Mouse (Mus musculus): Measurements from ENCODE around the gene Gp5. TPM values are rescaled to one million over a fixed set of nuclear protein-coding genes. Genes with fewer than 3 reads are reported as not detected.

Gp5 gene
- total and polyA plus RNA-seq, 2 experiments from 2014 or later: 0.24 to 0.82 TPM

DNA sequence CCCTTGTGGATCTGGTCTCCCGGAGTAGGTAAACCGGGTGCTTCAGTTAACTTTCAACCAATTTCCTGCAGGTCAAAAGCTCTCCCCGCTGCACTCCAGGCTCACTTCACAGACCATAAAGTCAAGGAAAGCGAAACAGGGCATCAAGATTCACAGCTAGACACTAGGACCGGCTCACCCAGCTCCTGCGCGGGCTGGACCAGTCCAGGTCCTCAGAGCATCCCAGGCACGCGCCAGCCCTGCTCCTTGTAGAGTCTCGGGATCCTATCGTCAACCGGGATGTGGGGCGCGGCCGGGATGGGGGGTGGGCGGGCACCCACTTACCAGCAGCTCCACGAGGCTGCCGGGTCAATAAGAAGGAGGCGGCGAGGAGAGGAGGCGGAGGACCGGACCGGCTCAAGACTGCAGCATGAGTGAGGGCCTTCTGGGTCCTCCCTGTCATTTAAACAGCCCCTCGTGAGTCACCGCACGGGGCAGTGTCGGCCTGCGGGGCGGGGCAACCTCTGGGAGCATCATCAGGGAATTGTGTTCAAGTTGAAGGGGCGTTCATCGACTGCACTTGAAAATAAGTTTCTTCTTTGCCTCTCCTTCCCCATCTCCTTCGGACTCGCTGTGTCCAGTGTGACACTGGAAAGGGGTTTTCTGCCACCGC, 27.6 kb downstream of the Gp5 start, which contains the start of gene Lrrc15:
Lrrc15 (minus strand) TSS at position 413 of the 652 bp plus-strand sequence.
- peak within 1 kb of the TSS; percentile 39 for H3K4me2 ChIP-seq (ENCODE audit: low read depth)
- H3K36me3 ChIP-seq (ENCODE audit: insufficient read depth): no peaks in the 10 kb centered on the region
- H3K27me3 ChIP-seq (ENCODE audit: insufficient read depth, low read length): peaks cover 25% of the 10 kb centered on the region
- H3K9me3 ChIP-seq (ENCODE audit: low read length): no peaks in the 10 kb centered on the region
- no peak within 1 kb of the TSS for H3K27ac ChIP-seq (ENCODE audit: low read depth, low read length)
- 12% methylated on average over 34 of the region's 34 CpGs for WGBS
- H3K4me1 ChIP-seq (ENCODE audit: insufficient read depth): peaks cover 5% of the 10 kb centered on the region; the same call in 1 of the 2 replicates
- TF ChIP-seq CTCF (IDR thresholded peaks at IDR 0.05; ENCODE audit: low read depth): peak; percentile 26; the same call in 1 of the 2 replicates
- 0 out of 2 replicates have a peak within 1 kb of the TSS, but pooled peaks have one; percentile 10 for H3K9ac ChIP-seq
- H3K4me3 ChIP-seq (ENCODE audit: low read depth, low read length): 0 out of 2 replicates have a peak within 1 kb of the TSS, but pooled peaks have one; percentile 5
- ATAC-seq (peak; percentile 49; the same call in 1 of the 2 replicates), DNase-seq (no peak)

GRCm38 (mm10) chr16:30280676-30281297, 29.8 kb downstream of the Gp5 start:
- no peaks in the 10 kb centered on the region for H3K36me3 ChIP-seq (ENCODE audit: insufficient read depth)
- H3K9me3 ChIP-seq (ENCODE audit: low read length): no peaks in the 10 kb centered on the region
- peaks cover 5% of the 10 kb centered on the region; the same call in 1 of the 2 replicates for H3K4me1 ChIP-seq (ENCODE audit: insufficient read depth)
- no peak overlapping the region for H3K4me2 ChIP-seq (ENCODE audit: low read depth)
- H3K27me3 ChIP-seq (ENCODE audit: insufficient read depth, low read length): peaks cover 25% of the 10 kb centered on the region
- H3K27ac ChIP-seq (ENCODE audit: low read depth, low read length): no peak overlapping the region
- H3K9ac ChIP-seq: no peak overlapping the region
- no peak for TF ChIP-seq CTCF (IDR thresholded peaks at IDR 0.05; ENCODE audit: low read depth)
- DNase-seq (no peak), ATAC-seq (no peak)
- no peak overlapping the region for H3K4me3 ChIP-seq (ENCODE audit: low read depth, low read length)
- WGBS: 18% methylated on average over 4 of the region's 4 CpGs

DNA sequence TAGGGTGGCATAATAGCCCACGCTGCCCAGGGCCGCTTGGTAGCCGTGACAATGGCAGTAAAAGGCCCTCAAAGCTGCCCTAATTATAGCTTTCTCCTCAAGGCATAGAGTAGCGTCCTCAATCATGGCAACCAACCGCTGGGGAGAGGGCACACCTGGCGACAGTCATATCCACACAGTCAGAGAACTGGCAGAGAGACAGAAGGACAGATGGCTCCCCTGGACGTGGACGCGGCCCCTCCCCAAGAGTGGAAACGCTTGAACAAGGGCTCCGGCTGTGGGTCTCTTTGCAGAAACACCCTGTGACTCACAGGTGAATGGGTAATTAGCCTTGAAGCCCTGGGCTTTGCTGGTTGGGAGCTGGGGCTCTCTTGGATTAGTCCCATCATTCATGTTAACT, 32.2 kb downstream of the Gp5 start:
- DNase-seq (no peak), ATAC-seq (no peak)
- Histone ChIP-seq H3K4me1 (ENCODE audit: insufficient read depth) (no peaks in the 10 kb centered on the region), H3K4me3 (ENCODE audit: low read depth, low read length) (no peak overlapping the region), H3K27me3 (ENCODE audit: insufficient read depth, low read length) (peaks cover 12% of the 10 kb centered on the region; the same call in 1 of the 2 replicates), H3K9ac (no peak overlapping the region), H3K36me3 (ENCODE audit: insufficient read depth) (no peaks in the 10 kb centered on the region), H3K27ac (ENCODE audit: low read depth, low read length) (no peak overlapping the region), H3K4me2 (ENCODE audit: low read depth) (no peak overlapping the region), H3K9me3 (ENCODE audit: low read length) (no peaks in the 10 kb centered on the region)
- no peak for TF ChIP-seq CTCF (IDR thresholded peaks at IDR 0.05; ENCODE audit: low read depth)
- 59% methylated on average over 11 of the region's 11 CpGs for WGBS

DNA sequence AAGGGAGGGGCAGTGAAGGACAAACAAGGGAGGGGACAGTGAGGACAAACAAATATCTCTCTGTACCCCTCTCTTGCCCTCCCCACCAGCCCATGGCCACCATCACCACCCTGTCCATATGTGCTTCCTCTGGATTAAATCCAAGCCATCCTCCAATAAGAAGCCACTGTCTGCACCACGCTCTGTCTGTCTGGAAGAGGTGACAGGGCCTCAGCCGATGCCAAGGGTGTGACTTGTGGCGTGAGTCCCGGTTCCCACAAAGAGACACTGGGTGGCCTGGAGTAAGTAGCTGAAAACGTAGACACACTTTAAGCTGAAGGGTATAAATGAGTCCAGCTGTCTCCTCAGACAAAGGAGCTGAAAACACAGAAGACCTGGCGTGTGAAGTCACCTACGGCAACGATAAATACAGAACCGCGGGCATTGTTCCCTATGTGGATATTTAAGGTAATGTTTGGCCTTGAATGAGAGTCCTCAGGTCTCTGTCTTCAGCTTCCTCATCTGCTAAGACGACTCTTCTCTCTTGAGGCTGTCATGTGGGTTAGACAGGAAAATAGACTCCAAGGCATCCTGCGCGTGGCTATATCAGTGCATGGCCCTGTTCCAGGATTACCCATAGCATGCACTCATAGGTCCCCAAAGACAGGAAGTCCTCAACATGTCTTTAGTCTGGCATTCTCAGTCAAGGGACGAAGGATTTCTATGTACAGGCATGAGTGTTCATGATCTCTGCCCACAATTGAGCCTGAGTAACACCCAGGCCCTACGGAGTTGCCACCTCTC, 34.8 kb downstream of the Gp5 start:
- Histone ChIP-seq H3K27me3 (ENCODE audit: insufficient read depth, low read length) (no peaks in the 10 kb centered on the region), H3K36me3 (ENCODE audit: insufficient read depth) (no peaks in the 10 kb centered on the region), H3K9ac (no peak overlapping the region), H3K27ac (ENCODE audit: low read depth, low read length) (no peak overlapping the region), H3K4me2 (ENCODE audit: low read depth) (no peak overlapping the region), H3K4me3 (ENCODE audit: low read depth, low read length) (no peak overlapping the region), H3K4me1 (ENCODE audit: insufficient read depth) (no peaks in the 10 kb centered on the region; the same call in 1 of the 2 replicates), H3K9me3 (ENCODE audit: low read length) (no peaks in the 10 kb centered on the region)
- ATAC-seq: no peak
- 67% methylated on average over 15 of the region's 15 CpGs for WGBS
- DNase-seq: no peak
- no peak for TF ChIP-seq CTCF (IDR thresholded peaks at IDR 0.05; ENCODE audit: low read depth)

DNA sequence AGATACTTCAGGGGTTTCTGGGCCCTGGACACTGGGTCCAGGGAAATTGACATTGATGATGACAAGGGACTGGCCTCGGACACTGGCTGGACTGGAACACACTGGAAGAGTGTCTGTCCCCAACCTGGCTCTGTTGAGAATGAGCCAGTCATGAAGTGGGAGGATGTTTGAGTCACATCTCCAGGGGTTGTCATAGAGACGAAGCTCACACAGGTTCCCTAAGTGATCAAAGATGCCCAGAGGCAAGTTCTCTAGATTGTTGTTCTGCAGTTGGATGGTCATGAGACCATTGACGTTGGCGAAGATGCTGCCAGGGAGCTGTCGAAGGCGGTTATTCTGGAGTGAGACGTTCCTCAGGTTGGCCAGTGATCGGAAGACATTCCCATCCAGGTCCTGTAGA, 37.5 kb downstream of the Gp5 start:
- TF ChIP-seq CTCF (IDR thresholded peaks at IDR 0.05; ENCODE audit: low read depth): no peak
- Histone ChIP-seq H3K36me3 (ENCODE audit: insufficient read depth) (no peaks in the 10 kb centered on the region), H3K4me1 (ENCODE audit: insufficient read depth) (no peaks in the 10 kb centered on the region; the same call in 1 of the 2 replicates), H3K9me3 (ENCODE audit: low read length) (no peaks in the 10 kb centered on the region), H3K9ac (no peak overlapping the region), H3K4me2 (ENCODE audit: low read depth) (no peak overlapping the region), H3K27me3 (ENCODE audit: insufficient read depth, low read length) (no peaks in the 10 kb centered on the region), H3K4me3 (ENCODE audit: low read depth, low read length) (no peak overlapping the region), H3K27ac (ENCODE audit: low read depth, low read length) (no peak overlapping the region)
- ATAC-seq (no peak), DNase-seq (no peak)
- WGBS: 95% methylated on average over 8 of the region's 8 CpGs

DNA sequence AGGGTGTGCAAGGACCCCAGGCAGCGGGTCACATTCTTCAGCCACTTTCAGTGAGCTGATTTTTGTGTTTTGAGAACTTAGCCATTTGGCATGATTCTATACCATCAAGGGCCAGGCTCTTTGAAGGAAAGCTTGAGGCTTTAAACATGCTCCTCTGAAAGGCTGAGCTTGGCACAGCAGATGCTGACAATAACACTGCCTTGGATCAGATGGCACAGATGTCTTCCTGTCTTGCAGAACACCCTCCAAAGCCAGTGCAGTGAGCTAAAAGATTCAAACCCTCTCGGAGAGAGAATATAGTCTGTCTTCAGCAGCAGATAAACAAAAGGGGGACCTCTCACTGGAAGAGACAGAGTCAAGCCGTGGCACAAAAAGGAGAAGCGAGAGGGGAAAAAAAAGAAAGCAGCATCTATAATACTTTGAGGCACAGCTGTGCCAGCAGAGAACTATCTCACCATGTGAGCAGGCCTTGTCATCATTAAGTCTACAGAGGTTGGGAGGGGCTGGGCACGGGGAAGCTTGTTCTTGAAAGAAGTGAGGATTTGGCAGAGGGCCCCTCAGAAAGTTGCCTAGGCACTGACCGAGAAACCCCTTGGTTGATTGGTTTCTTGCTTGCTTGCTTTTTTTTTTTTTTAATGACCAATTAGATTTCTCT, 38.5 kb downstream of the Gp5 start:
- H3K27me3 ChIP-seq (ENCODE audit: insufficient read depth, low read length): no peaks in the 10 kb centered on the region
- DNase-seq (peak; percentile 39), ATAC-seq (peak; percentile 59; the same call in 1 of the 2 replicates)
- no peaks in the 10 kb centered on the region; the same call in 1 of the 2 replicates for H3K4me1 ChIP-seq (ENCODE audit: insufficient read depth)
- no peaks in the 10 kb centered on the region for H3K36me3 ChIP-seq (ENCODE audit: insufficient read depth)
- TF ChIP-seq CTCF (IDR thresholded peaks at IDR 0.05; ENCODE audit: low read depth): no peak
- no peaks in the 10 kb centered on the region for H3K9me3 ChIP-seq (ENCODE audit: low read length)
- 35% methylated on average over 6 of the region's 6 CpGs for WGBS
- no peak overlapping the region for H3K9ac ChIP-seq
- H3K27ac ChIP-seq (ENCODE audit: low read depth, low read length): no peak overlapping the region; the same call in 1 of the 2 replicates
- no peak overlapping the region for H3K4me3 ChIP-seq (ENCODE audit: low read depth, low read length)
- H3K4me2 ChIP-seq (ENCODE audit: low read depth): no peak overlapping the region

Measured in forebrain, postnatal 0 days (tissue).